Mouse (Mus musculus): Measurements from ENCODE around the gene Myo18a.

Myo18a gene

DNA sequence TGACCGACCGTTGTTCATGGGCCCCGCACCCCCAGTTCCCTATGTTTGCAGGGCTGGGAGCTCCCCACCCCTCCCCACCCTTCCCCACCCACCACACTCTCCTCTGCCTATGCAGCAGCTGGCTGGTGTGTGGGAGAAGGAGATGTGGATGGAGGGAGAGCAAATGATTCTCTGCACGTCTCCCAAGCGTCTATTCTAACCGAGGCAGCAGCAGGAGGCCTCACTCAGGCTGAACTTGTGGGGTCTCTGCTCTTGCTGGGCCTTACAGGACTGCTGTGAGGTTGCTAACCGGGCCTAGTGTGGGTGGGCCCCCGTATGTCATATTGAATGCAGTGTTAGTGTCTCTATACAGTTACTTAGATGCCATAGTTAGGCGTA, 37.4 kb downstream of the Myo18a start:
- no peak for DNase-seq

DNA sequence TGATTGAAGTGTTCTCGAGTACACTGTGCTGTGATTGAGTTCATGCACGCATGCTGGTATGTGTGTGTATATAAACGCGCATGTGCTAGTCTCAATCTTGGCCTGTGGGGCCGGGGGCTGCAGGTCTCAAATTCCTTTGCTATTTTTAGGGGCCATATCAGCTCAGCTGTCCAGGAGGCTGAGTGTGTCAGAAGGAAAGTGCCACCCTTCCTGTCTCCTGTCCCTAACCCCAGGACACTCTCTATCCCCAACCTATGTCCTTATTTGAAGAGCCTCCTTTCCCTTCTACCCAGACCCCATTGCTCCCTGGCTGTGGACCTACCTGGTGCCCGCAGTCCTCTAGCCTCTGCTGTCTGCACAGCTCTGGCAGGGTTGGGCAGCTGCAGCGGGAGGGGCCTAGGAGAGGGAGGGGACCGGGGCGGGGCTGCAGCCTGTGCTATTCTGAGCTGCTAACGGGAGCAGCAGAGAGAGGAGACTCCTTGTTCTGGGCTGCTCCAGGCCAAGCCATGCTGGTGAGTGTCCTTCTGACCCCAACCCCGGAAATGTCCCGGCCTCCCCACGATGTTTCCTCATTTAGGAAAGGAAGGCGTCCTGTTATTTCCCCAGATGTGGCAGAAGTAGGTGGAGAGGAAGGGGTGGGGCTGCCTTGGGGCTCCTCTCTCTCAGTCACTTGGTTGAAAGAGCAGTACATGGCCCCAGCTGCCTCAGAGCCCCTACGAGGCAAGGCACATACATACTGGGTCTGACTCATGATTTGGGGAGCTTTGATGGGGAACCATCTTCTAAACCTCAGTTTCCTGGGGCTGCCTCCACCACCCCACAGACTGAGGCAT, 38.0 kb downstream of the Myo18a start:
- DNase-seq, result peak; percentile 77

DNA sequence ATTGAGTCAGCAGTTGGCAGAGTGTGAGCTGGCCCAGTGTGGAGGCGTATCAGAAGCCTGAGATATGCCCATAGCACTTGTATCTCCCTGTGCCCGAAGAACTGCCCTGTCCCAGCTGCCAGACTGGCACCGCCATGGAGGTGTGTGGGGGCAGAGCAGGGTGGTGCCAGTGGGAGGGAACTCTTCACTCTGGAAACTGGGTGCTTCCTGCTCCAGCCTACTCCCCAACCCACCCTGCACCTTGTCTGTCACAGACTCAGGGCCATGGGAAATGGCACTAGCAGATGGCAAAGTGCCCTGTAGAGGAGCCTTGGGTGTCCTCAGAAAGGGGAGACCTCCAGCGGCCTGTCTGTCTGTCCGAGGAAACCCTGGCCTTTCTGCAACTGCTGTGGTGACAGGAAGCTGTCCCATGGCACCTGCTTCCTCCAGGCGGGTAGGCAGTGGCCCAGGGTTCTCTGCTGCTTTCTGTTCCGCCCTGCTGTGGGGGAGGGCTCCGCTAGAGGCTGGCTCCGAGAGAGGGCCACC, 39.4 kb downstream of the Myo18a start:
- peak; percentile 53 for DNase-seq

DNA sequence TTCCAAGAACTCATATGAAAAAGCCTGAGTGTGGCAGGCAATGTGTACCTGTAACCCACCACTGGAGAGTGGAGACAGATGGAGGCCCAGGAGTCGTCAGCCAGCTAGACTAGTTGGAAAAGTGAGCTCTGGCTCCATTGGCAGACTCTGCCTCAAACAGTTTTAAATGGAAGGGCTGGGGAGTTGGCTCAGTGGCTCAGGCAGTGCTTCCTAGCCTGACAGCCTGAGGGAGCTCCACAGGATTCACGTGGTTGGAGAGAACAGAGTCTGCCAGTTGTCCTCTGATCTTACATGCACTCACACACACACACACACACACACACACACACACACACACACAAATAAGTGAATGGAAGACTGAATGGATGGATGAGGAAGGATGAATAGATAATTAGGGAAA, 43.2 kb downstream of the Myo18a start:
- DNase-seq, result no peak

DNA sequence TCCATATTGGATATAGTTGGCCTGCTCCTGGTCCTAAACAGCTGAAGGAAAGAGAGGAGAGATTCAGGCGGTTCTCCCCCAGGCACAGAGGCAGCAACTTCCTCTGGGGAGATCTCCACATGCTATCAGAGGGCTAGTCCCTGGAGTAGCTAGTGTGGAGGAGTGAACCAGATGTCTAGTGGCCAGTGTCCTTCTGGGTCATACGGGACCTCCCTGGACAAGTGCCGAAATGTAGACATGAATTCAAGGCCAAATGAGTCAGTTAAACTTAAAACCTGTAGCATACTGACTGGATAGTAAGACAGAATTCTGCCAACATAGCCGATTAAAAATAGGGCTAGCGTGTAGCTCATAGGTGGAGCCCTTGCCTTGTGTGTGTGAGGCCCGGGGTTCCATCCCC, 43.8 kb downstream of the Myo18a start:
- no peak for DNase-seq

DNA sequence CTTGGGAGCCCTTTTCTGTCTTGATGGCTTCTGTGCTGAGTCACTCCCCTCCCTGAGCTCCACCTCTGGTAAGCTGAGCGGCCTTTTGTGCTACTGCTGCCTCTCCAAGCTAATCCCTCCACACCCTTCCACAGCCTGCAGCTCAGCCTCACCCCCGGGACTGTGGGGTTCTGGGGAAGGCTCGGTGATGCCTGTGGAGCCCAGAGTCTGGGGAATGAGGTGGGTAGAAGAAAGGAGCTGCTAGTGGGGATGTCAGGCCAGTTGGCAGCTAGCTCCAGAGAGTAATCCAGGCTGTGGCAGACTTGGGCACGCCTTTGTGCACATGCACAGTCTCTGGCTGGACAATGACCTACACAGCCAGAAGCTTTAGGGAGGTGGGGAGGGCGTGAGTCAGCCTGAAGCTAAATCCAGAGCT, 45.0 kb downstream of the Myo18a start:
- no peak for DNase-seq

DNA sequence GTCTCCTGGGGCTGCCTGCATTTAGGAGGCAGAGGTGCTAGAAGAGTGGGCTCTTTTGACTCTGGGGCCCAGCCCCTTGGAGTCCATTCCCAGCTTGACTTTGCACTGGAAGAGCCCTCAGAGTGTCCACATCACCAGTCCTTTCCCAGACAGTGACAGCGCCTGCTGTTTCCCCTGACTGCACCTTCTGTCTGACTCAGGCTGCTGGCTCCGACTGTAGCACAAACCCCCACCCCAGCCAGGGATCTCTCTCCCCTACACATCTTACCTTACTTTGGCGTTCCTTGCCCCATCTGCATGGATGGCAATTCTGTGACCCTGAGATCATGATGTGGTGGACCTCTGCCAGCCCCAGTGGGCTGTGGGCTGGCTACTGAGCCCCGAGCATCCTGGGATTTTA, 46.2 kb downstream of the Myo18a start:
- DNase-seq, result no peak

DNA sequence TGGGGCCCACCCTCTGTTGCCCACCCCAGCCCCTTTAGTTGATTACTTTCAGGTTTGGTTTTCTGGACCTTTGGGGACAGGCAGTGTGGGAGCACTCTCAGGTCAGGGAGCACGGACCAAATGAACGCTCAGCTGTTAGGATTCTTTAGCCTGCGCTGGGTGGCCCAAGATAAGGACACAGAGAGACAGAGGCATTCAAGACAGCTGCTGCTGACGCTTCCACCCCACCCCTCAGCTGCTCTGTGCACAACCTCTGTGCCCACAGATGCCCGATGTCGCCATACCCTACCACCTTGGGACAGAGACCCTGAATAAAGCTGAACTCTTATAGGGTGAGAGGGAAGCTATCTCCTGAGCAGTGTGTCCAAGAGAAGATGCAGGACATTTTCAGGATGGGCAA, 47.0 kb downstream of the Myo18a start:
- no peak for DNase-seq

DNA sequence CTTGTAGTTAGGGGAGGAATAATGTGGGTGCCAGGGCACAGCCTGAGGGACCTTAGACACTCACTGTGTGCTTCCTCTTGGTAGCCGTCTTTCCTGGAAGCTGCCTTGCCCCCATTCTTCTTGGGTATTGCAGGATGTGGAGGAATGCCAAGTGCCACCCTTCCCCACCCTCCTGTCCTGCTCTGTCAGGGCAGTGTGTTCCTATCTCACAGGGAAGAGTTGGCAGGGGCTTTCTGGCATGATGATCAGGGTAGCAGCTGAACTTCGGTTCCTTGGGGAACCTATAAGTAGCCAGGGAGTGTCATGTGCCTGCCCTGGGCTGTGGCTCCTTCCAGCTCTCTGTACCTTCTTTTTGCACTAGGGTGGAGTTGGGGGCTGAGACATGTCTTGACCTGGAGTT, 50.9 kb downstream of the Myo18a start:
- peak; percentile 43 for DNase-seq

DNA sequence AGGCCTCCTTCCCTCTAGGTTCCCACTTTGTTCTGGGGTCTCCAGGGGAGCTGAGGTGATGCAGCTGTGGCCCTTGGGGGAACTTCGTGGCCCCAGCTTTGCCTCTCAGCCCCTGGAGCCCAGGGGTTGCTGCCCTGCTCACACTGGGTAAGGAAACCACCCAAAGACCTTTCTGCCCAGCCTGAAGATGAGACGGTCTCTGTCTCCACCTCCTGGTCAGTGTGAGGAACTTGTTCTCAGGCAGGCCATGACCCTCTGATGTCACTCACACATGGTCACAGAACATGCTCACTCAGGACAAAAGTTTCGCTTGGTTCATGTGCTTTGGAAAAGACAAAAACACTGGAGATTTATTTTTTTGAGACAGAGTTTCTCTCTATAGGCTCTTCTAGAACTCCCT, 53.0 kb downstream of the Myo18a start:
- peak; percentile 81 for DNase-seq

DNA sequence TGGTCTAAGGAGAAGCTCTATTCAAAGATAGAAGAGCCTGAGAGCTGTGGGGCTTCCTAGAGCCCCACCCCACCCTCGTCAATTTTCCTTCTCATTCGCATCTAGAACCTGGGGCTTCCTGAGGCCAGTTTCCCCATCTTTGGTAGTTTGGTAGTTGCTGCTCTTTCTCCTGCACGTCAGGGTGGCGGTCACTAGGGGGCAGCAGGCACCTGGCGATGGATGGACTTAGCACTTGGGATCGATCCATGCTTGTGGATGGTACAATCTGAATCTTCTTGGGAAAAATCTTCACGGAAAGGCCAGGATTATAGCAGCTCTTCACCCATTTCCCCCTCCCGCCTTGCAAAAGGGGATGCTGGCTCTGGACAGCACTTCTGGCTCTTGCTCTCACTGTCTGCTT, 58.6 kb downstream of the Myo18a start:
- peak; percentile 62 for DNase-seq

DNA sequence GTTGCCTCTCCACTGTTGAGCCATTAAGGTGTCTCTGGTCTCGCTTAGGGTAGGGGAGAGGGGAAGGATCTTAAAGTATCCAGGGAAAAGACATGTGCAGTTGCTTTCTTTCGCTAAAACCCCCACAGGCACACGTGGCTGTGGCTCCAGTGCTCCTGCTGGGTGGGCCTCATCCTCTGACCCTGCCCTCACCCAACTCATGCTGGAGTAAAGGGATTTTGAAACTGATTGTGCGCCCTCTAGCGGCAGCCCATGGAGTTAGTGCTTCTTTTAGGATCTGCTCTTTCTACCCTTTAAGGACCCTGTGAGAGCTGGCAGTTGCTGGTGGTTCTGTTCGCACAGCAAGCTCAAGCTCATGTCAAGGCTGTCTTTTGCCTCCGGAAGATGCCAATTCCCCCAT, 59.7 kb downstream of the Myo18a start:
- peak; percentile 66 for DNase-seq

DNA sequence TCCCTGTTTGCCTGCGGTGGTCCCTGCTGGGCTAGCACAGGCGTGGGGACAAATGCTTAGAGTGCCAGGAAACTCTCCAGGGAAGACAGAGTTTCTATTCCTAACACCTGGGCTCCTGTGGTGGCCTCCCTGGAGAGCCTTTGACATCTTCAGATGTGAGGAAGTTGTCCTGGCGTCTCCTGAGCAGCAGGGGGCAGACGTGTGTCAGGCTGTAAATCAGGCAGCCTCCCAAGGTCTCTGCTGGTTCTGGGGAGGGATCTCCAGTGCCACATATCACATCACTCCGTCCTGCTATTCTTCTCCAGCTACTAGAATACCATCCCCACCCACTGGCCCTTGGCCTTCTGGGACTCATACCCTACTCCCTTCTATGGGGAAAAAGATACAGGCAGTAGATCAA, 62.8 kb downstream of the Myo18a start:
- peak; percentile 77 for DNase-seq

DNA sequence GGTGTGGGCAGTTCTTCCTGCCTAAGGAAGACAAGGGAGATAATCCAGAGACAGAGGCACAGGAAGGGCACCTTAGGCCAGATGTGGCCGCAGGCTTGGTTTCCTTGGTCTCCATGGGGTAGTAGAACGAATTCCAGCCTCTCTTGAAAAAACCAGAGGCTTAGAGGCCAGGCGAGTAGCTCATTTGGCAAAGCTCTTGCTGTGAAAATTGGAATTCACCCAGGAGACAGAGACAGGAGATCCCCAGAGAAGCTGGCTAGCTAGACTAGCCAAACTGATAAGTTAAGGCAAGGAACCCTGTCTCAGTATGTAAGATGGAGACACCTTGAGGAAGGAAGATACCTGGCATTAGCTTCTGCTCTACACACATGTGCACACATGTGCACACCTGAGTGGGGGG, 63.3 kb downstream of the Myo18a start:
- no peak for DNase-seq

DNA sequence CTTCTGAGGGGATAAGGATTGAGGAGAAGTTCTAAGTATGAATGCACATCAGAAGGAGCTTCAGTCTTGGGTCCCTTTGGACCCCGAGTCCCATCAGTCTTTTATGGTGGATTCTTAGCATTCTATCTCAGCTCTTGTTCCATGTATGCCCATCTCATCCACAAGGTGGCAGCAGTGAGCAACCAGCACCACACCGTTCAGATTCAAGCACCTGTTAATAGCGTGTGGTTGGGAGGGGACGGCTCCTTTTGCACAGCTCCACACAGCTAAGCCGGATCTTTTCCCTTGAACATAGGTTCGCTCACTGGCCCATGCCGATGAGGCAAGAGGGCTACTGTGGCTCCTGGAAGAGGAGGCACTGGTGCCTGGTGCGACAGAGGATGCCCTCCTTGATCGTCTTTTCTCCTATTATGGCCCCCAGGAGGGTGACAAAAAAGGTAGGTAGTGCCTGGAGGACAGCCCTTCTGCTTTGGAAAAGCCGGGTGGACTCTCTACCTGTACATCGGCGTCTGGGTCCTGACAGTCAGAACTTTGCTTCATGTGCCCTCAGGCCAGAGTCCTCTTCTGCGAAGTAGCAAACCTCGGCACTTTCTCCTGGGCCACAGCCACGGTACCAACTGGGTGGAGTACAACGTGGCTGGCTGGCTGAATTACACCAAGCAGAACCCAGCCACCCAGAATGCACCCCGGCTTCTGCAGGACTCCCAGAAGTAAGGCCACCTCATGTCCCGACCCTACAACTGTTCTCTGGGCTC, 64.4 kb downstream of the Myo18a start:
- peak; percentile 76 for DNase-seq

DNA sequence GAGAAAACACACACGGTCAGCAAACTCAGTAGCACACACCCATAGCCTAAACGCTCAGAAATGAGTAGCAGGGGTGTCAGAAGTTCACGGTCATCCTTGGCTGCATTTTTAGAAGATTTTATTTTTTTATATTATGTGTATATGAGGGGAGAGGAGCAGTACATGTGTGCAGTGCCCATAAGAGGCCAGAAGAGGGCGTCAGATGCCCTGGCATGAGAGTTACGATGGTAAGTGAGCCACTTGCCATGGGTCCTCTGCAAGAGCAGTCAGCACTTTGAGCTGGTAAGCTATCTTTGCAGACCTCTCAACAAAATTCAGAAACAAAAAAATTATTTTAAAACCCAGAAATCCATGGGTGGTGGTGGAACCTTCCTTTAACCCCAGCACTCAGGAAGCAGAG, 65.1 kb downstream of the Myo18a start:
- DNase-seq, result no peak

DNA sequence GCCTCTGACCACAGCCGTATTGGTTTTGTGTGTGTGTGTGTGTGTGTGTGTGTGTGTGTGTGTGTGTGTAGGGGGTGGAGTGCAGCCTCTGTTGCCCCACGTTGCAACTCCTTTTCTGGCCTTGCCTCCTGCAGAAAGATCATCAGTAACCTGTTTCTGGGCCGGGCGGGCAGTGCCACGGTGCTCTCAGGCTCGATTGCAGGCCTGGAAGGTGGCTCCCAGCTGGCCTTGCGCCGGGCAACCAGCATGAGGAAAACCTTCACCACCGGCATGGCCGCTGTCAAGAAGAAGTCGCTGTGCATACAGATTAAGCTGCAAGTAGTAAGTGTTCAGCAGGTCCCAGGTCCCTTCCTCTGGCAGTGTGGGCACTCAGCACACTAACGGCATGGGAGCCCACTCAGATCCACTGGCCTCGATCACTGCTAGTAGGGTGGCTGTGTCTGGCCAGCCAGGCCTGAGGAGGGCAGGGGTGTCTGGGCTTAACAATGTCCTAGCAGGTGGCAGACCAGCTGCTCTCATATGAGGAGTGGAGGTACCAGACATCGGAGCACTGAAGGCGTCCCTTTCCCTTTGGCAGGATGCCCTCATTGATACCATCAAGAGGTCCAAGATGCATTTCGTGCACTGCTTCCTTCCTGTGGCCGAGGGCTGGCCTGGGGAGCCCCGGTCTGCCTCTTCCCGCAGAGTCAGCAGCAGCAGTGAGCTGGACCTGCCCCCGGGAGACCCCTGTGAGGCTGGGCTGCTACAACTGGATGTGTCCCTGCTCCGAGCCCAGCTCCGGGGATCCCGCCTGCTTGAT, 66.2 kb downstream of the Myo18a start:
- peak; percentile 39 for DNase-seq

DNA sequence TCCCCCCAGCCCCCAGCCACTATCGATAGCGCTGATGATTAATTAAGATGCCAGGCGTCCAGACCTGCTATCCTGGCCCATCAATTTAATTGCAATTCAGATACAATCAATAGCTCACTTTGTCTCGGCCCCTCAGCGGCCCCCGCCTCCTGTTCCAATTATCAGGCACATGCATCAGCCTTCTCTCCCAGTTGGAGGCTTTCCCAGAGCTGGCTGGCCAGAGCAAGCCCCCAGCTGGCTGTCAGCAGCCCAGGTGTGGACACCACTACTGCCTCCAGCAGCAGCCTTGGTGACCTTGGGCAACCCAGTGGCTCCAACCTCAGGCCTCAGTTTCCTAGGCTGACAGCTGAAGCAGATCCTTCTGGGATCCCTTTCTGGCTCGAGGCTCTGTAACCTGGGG, 67.8 kb downstream of the Myo18a start:
- no peak for DNase-seq

DNA sequence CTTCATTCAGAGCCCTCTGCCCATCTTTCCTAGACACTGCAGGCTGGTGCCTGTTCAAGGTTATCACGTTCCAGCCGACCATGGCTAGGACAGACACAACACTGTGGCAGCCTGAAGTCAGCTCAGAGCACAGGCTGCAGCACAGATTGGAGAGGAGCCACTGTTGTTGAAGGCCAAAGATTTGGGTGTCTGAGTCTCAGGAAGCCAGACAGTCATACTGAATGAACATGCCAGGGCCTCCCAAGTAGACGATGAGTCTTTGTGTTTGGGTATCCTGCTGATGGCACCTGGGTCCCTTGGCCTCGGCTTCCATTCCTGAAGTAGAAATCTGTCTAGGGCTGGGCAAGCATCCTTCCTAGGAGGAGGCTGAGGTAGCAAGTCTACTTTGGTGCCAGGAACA, 69.5 kb downstream of the Myo18a start:
- no peak for DNase-seq

DNA sequence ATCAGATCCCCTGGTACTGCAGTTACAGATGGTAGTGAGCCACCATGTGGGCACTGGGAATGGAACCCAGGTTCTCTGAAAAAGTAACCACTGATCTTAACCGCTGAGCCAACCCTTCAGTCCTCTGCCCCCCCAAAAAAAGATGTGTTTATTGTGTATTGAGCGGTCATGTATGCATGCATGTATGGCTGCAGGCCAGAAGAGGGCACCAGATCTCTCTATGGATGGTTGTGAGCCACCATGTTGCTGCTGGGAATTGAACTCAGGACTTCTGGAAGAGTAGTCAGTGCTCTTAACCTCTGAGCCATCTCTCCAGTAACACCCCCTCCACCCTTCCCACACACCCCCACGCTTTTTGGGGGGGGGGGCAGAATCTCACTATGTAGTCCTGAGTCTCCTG, 72.1 kb downstream of the Myo18a start:
- DNase-seq, result no peak

DNA sequence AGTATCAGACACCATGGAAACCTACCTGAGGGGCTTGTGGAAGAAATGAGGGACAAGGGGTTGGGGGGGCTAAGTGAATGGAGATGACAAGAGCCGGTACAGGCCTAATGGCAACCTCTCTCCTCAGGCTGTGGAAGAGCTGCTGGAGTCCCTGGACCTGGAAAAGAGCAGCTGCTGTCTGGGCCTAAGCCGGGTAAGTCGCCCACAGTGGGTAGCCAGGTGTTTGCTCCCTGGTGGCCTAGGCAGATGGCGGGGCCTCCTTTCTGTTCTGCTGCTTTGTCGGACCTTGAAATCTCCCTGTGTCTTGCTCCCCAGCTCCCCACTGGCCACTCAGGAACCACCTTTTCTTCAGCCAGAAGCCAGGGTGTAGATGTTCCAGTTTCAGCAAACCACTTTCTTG, 73.2 kb downstream of the Myo18a start:
- DNase-seq, result no peak

DNA sequence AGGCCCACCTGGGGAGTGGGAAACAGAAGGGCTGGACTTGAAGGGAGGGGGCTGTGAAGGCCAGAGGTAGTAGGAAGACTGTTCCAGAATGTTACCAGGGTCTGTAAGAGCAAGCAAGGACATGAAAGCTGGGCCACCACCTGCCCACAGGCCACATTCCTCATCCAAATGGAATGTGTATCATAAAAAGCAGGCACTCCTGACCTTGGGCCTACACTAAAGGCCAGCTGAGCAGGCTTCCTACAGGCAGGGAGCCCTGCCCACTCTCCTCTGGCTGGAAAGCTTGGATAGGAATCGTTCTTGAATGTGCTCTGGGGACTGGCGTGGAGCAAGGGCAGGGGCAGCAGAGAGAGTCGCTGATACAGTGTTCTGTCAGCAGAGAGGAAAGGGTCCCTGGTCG, 73.7 kb downstream of the Myo18a start:
- no peak for DNase-seq

DNA sequence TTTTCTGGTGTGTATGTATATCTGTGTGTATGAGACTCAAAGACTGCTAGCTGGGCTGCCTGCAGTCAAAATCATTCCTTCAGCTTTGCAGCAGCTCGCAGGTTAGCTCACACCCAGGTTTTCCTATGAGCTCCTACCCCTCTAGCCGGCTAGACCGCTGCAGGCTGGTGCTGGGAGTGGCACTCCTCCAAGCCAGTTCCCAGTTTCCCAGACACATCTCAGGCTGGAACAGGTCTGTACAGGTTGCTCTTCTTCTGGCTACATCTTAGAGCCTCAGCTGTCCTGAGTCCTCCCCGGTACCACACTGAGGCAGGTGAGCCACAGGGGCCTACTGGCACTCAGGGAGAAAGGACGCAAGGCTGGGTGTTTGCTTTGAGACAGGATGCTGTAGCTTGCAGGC, 74.8 kb downstream of the Myo18a start:
- no peak for DNase-seq

Data from lung, postnatal 14 days (tissue).